Mouse (Mus musculus) hindbrain, embryonic 14.5 days (tissue): ENCODE measurements around the gene Nrn1l. TPM values are rescaled to one million over a fixed set of nuclear protein-coding genes. Genes with fewer than 3 reads are reported as not detected.

ENCODE experiments used
- ATAC-seq: fragments of 200-750 bp; cut with Nextera tagmentation; 2 replicates; pipeline ENCODE4 v1.8.0; 2017; ENCODE audit warnings: moderate number of reproducible peaks, mild to moderate bottlenecking, moderate TSS enrichment, moderate library complexity; ENCODE audit not compliant: low FRiP score
- DNase-seq: peaks from one replicate; pipeline ENCODE4 v3.0.0-alpha.2; 2015; ENCODE audit warnings: low spot score
- H3K27ac ChIP-seq: fragments of 300-500 bp; sonication (generic); 2 replicates; pipeline ENCODE4 v1.5.1; 2014; ENCODE audit warnings: mild to moderate bottlenecking, moderate library complexity
- H3K27me3 ChIP-seq: fragments of 300-500 bp; sonication (generic); 2 replicates; pipeline ENCODE4 v1.6.1; 2014; ENCODE audit warnings: mild to moderate bottlenecking, low read length, mixed read lengths; ENCODE audit not compliant: control insufficient read depth, insufficient read depth
- H3K36me3 ChIP-seq: fragments of 300-500 bp; sonication (generic); replicated peaks from 2 replicates; pipeline ENCODE4 v1.6.1; 2014; ENCODE audit not compliant: control insufficient read depth, insufficient read depth
- H3K4me1 ChIP-seq: fragments of 300-500 bp; sonication (generic); replicated peaks from 2 replicates; pipeline ENCODE4 v1.6.1; 2014; ENCODE audit warnings: antibody characterized with exemption, low read length, mixed read lengths; ENCODE audit not compliant: control insufficient read depth, insufficient read depth
- H3K4me2 ChIP-seq: fragments of 300-500 bp; sonication (generic); replicated peaks from 2 replicates; pipeline ENCODE4 v1.6.1; 2014; ENCODE audit warnings: mild to moderate bottlenecking, moderate library complexity
- H3K4me3 ChIP-seq: fragments of 300-500 bp; sonication (generic); replicated peaks from 2 replicates; pipeline ENCODE4 v1.5.1; 2014; ENCODE audit warnings: mild to moderate bottlenecking, low read length
- H3K9ac ChIP-seq: fragments of 300-500 bp; sonication (generic); 2 replicates; pipeline ENCODE4 v1.6.1; 2014
- H3K9me3 ChIP-seq: fragments of 300-500 bp; sonication (generic); 2 replicates; pipeline ENCODE4 v1.6.1; 2016; ENCODE audit warnings: low read length; ENCODE audit not compliant: control insufficient read depth
- WGBS: fragments of 180-500 bp; shearing (Covaris S2); extraction: QIAGEN DNeasy Blood & Tissue Kit; methylation state at CpG from one replicate; pipeline ENCODE4 v1.1.7; 2014; 5-methylcytosine and 5-hydroxymethylcytosine counted together
- polyA plus RNA-seq: library from polyadenylated mRNA; unstranded; fragments of >200 nt; fragmentation: Nextera tagmentation; extraction: Ambion mirVana; gene quantifications from 2 replicates; pipeline ENCODE4 v1.2.1, GENCODE M21; 2014

Gene Nrn1l
- polyA plus RNA-seq, 1 experiment from 2014 or later: 1.4 TPM

- Histone ChIP-seq H3K27ac (no peak within 1 kb of the TSS), H3K4me2 (peak within 1 kb of the TSS; percentile 72), H3K27me3 (no peaks in the 10 kb centered on the region), H3K9ac (peak within 1 kb of the TSS; percentile 89), H3K4me1 (peaks cover 27% of the 10 kb centered on the region), H3K36me3 (peaks cover 59% of the 10 kb centered on the region), H3K4me3 (peak within 1 kb of the TSS; percentile 81), H3K9me3 (no peaks in the 10 kb centered on the region)
- ATAC-seq (peak; percentile 86), DNase-seq (peak; percentile 88)
- 1% methylated on average over 45 of the region's 45 CpGs for WGBS
Observed at GRCm38 (mm10) chr8:105880754-105881520, 12.4 kb upstream of the Nrn1l start, which contains the start of gene Edc4. Gene Edc4 (plus strand): TSS chr8:105880881.

DNA sequence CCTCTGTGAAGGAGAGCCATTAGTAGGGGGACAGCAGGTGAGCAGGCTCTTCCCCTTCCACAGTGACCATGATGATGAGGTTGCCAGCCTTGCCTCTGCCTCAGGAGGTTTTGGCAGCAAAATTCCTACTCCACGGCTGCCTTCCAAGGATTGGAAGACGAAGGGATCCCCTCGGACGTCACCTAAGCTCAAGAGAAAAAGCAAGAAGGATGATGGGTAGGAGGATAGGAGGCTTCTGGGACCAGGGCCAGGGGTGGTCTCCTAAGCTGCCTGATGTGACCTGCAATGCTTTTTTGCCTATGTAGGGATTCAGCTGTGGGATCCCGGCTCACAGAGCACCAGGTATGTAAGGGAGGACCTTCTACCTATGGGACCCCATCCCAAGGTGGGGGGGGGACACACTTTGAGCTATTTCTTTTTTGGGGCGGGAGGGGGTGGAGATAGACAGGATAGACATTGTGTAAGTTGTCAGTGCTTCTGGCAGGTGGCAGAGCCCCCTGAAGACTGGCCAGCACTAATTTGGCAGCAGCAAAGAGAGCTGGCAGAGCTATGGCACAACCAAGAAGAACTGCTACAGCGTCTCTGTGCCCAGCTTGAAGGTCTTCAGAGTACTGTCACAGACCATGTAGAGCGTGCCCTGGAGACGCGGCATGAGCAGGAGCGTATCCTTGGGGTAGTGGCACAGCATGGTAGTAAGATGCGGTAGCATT lies 3.5 kb upstream of the Nrn1l start:
- Histone ChIP-seq H3K9ac (no peak overlapping the region), H3K27ac (no peak overlapping the region), H3K4me3 (no peak overlapping the region), H3K4me2 (no peak overlapping the region), H3K36me3 (peaks cover 89% of the 10 kb centered on the region), H3K4me1 (0 out of 2 replicates have a peak, but pooled peaks cover 4% of the 10 kb centered on the region), H3K9me3 (no peaks in the 10 kb centered on the region), H3K27me3 (no peaks in the 10 kb centered on the region)
- ATAC-seq: no peak
- DNase-seq: no peak
- WGBS: 96% methylated on average over 12 of the region's 12 CpGs

DNA sequence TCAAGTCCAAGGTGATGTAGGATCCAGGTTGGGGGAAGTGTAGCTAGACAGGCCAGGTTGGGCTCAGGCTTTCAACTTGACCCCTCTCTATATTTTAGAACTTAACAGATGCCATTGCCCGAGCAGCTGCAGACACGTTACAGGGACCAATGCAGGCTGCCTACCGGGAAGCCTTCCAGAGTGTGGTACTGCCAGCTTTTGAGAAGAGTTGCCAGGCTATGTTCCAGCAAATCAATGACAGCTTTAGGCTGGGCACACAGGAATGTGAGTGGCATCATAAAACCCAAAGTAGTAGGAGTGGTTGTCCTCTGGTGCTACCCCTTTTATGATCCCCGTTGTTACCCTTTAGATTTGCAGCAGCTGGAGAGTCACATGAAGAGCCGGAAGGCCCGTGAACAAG lies 2.5 kb upstream of the Nrn1l start:
- Histone ChIP-seq H3K4me2 (no peak overlapping the region), H3K36me3 (peaks cover 82% of the 10 kb centered on the region), H3K4me1 (0 out of 2 replicates have a peak, but pooled peaks cover 4% of the 10 kb centered on the region), H3K27ac (no peak overlapping the region), H3K27me3 (no peaks in the 10 kb centered on the region), H3K4me3 (no peak overlapping the region), H3K9ac (no peak overlapping the region), H3K9me3 (no peaks in the 10 kb centered on the region)
- 94% methylated on average over 6 of the region's 6 CpGs for WGBS
- DNase-seq: no peak
- ATAC-seq: no peak

GRCm38 (mm10) chr8:105892432-105892831 lies 935 bp upstream of the Nrn1l start:
- Histone ChIP-seq H3K4me2 (no peak overlapping the region), H3K36me3 (peaks cover 66% of the 10 kb centered on the region), H3K4me3 (no peak overlapping the region), H3K9me3 (no peaks in the 10 kb centered on the region), H3K27me3 (no peaks in the 10 kb centered on the region), H3K4me1 (0 out of 2 replicates have a peak, but pooled peaks cover 4% of the 10 kb centered on the region), H3K9ac (no peak overlapping the region), H3K27ac (no peak overlapping the region)
- DNase-seq (no peak), ATAC-seq (no peak)
- WGBS: 90% methylated on average over 6 of the region's 6 CpGs

- Histone ChIP-seq H3K9ac (no peak overlapping the region), H3K27me3 (no peaks in the 10 kb centered on the region), H3K9me3 (no peaks in the 10 kb centered on the region), H3K27ac (no peak overlapping the region), H3K4me2 (no peak overlapping the region), H3K36me3 (peaks cover 12% of the 10 kb centered on the region; the same call in 1 of the 2 replicates), H3K4me1 (peaks cover 11% of the 10 kb centered on the region; the same call in 1 of the 2 replicates), H3K4me3 (no peak overlapping the region)
- ATAC-seq: no peak
- DNase-seq: no peak
- WGBS: 86% methylated on average over 9 of the region's 9 CpGs
Observed at GRCm38 (mm10) chr8:105897801-105898480, 4.6 kb downstream of the Nrn1l start.

DNA sequence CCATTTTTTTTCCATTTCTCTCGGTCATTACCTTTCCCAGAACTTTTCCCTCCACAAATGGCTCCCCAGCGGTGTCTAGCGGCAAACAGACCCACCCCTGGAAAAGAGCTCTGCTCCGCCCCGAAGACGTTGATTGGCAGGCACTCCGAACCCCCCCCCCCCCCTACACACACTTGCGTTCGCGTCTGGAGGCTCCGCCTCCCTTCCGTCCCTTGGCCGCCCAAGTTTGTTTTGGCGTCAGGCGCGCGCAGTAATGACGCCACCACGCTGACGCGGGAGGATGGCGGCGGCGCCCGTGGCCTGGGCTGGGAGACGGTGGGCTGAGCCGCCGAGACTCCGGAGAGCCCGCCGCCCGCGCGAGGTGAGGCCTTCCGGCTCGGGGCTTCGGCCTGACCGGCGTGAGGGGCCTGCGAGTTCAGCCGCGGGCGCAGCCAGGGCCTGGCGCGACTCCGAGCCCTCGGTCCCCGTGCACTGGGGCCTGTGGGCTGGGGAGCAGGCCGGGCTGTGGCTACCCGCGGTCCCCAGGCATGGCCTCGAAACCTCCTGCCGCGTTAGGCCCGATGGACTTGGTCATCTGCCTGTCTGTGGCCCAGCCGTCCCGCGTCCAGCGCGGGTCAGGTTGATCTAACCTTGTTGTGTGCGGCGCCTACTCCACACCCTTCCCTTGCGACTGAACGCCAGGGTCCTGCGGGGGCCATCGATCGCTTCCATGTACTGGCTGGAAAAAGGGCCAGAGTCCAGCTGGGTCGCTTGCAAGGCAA lies 7.0 kb downstream of the Nrn1l start, which contains the start of gene Pskh1:
Gene Pskh1, plus strand, starts transcription at position 262 of the 761 bp plus-strand sequence.
- Histone ChIP-seq H3K27me3 (no peaks in the 10 kb centered on the region), H3K9me3 (no peaks in the 10 kb centered on the region), H3K27ac (peak within 1 kb of the TSS; percentile 89), H3K4me1 (peaks cover 6% of the 10 kb centered on the region; the same call in 1 of the 2 replicates), H3K4me2 (peak within 1 kb of the TSS; percentile 70), H3K36me3 (0 out of 2 replicates have a peak, but pooled peaks cover 2% of the 10 kb centered on the region), H3K4me3 (peak within 1 kb of the TSS; percentile 84), H3K9ac (peak within 1 kb of the TSS; percentile 98)
- DNase-seq: peak; percentile 96
- ATAC-seq: peak; percentile 95
- WGBS: under 1% methylated on average over 68 of the region's 68 CpGs

- H3K4me1 ChIP-seq: peaks cover 6% of the 10 kb centered on the region; the same call in 1 of the 2 replicates
- peak overlapping the region; percentile 89 for H3K27ac ChIP-seq
- no peaks in the 10 kb centered on the region for H3K9me3 ChIP-seq
- peak overlapping the region; percentile 70 for H3K4me2 ChIP-seq
- ATAC-seq (no peak), DNase-seq (no peak)
- no peaks in the 10 kb centered on the region for H3K27me3 ChIP-seq
- peak overlapping the region; percentile 84 for H3K4me3 ChIP-seq
- 0 out of 2 replicates have a peak, but pooled peaks cover 5% of the 10 kb centered on the region for H3K36me3 ChIP-seq
- 40% methylated on average over 16 of the region's 16 CpGs for WGBS
- peak overlapping the region; percentile 98 for H3K9ac ChIP-seq
Observed at GRCm38 (mm10) chr8:105900941-105901616, 7.7 kb downstream of the Nrn1l start.

DNA sequence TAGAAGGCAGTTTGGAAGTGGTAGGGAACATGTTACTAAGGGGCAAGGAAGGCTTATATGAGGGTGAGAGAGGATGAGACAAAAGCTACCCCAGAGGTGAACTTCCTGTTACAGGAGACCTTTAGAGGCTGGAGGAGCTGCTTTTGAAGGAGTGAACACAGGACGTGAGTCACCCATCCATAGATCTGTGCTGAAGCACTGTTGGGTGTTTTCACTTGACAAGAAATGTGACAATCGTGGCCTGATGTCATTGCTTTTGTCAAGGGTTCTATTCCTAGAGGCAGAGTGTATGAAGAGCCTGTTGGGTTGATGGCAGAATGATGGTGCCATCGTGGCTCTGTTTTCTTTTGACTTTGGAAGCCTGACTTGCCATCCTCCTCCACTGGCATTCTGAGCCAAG lies 26.0 kb downstream of the Nrn1l start:
- no peak overlapping the region for H3K4me3 ChIP-seq
- H3K27ac ChIP-seq: no peak overlapping the region
- H3K4me2 ChIP-seq: no peak overlapping the region
- H3K9me3 ChIP-seq: no peaks in the 10 kb centered on the region
- H3K36me3 ChIP-seq: peaks cover 29% of the 10 kb centered on the region
- no peak for ATAC-seq
- 94% methylated on average over 3 of the region's 3 CpGs for WGBS
- H3K9ac ChIP-seq: no peak overlapping the region
- DNase-seq: no peak
- no peaks in the 10 kb centered on the region for H3K4me1 ChIP-seq
- no peaks in the 10 kb centered on the region for H3K27me3 ChIP-seq
